Mouse (Mus musculus): ENCODE data around the gene Nepro. TPM values are rescaled to one million over a fixed set of nuclear protein-coding genes. Genes with fewer than 3 reads are reported as not detected.

Nepro gene
- polyA plus RNA-seq (2016; fragmentation: Nextera tagmentation; extraction: Ambion mirVana): 12.6 and 12.9 TPM in 2 replicates

DNA sequence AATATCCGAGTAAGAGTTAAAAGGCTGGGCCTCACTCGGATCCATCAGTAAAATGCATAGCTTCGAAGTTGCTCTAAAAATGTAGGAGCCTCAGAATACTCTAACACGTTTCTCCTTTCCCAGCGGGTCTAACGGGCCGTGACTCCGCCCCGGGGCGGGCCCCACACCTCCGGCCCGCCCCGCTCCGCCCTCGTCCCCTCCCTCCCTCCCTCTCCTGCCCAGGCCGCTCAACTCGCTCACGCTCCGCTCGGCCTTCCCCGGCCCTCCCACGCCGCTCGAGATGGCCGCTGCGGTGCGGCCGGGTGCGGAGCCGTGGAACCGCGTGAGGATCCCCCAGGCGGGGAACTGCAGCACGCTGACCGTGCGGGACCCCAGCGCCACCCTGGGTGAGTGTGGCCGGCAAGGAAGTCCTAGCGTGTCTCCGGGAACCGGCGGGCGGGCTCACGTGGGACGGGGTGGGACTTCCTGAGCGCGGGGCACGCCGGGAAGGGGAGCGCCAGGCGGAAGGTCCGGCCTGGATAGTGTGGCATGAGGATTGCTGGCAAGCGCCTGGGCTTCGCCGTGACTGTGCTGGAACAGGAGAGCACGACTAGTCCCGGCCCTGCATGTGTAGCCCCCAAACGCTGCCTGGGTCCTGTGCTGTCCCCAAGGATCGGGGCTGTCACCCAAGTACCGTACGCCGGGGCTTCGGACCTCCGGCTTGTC is at the start of gene Nepro:
Nepro (plus strand) TSS at position 219 of the 705 bp plus-strand sequence.
- Histone ChIP-seq H3K4me2 (replicated peaks) (peak within 1 kb of the TSS; percentile 71), H3K27me3 (no peaks in the 10 kb centered on the region), H3K27ac (peak within 1 kb of the TSS; percentile 92), H3K36me3 (peaks cover 19% of the 10 kb centered on the region), H3K9me3 (no peaks in the 10 kb centered on the region), H3K4me3 (peak within 1 kb of the TSS; percentile 81), H3K9ac (peak within 1 kb of the TSS; percentile 77), H3K4me1 (peaks cover 14% of the 10 kb centered on the region; the same call in 1 of the 2 replicates)
- ATAC-seq (ENCODE audit: insufficient number of reproducible peaks, insufficient read depth, low FRiP score, low TSS enrichment): peak; percentile 96
- WGBS: under 1% methylated on average over 61 of the region's 64 CpGs

GRCm38 (mm10) chr16:44676357-44676756 is 47.7 kb upstream of the Nepro start:
- H3K4me3 ChIP-seq: no peak overlapping the region
- no peaks in the 10 kb centered on the region for H3K27me3 ChIP-seq
- no peak for ATAC-seq (ENCODE audit: insufficient number of reproducible peaks, insufficient read depth, low FRiP score, low TSS enrichment)
- H3K27ac ChIP-seq: no peak overlapping the region
- no peaks in the 10 kb centered on the region for H3K36me3 ChIP-seq
- H3K4me2 ChIP-seq (replicated peaks): no peak overlapping the region
- H3K9ac ChIP-seq: no peak overlapping the region
- peaks cover 50% of the 10 kb centered on the region for H3K4me1 ChIP-seq
- 73% methylated on average over 2 of the region's 2 CpGs for WGBS
- no peaks in the 10 kb centered on the region for H3K9me3 ChIP-seq

GRCm38 (mm10) chr16:44679082-44679481 is 45.0 kb upstream of the Nepro start:
- no peaks in the 10 kb centered on the region for H3K27me3 ChIP-seq
- no peak overlapping the region for H3K9ac ChIP-seq
- no peak overlapping the region for H3K4me2 ChIP-seq (replicated peaks)
- H3K27ac ChIP-seq: peak overlapping the region; percentile 84; the same call in 1 of the 2 replicates
- peaks cover 8% of the 10 kb centered on the region; the same call in 1 of the 2 replicates for H3K9me3 ChIP-seq
- peaks cover 27% of the 10 kb centered on the region for H3K4me1 ChIP-seq
- 0 out of 2 replicates have a peak, but pooled peaks have one; percentile 19 for ATAC-seq (ENCODE audit: insufficient number of reproducible peaks, insufficient read depth, low FRiP score, low TSS enrichment)
- no peaks in the 10 kb centered on the region for H3K36me3 ChIP-seq
- 38% methylated on average over 8 of the region's 8 CpGs for WGBS
- no peak overlapping the region for H3K4me3 ChIP-seq

DNA sequence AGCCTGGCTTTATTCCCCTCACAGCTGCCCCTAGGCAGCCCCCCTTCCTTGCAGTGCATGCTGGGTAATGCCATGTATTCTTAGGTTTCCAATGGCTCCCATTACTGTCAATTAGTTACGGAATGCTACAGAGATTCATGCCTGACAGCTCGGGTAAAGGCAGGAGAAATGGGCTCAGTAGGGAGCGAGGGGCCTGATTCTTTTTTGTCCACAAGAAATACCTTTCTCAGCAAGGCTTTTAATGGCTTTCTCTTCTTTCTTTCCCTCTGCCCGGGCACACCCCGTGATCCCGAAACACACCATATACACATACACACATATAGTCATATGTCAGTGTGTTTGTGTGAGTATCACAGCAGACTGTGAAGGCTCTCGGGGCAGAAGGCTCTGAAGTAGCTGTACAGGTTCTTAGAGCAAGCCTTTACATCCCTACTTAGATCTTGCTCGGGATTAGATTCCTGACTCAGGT is 44.6 kb upstream of the Nepro start:
- H3K4me1 ChIP-seq: peaks cover 31% of the 10 kb centered on the region
- ATAC-seq (ENCODE audit: insufficient number of reproducible peaks, insufficient read depth, low FRiP score, low TSS enrichment): peak; percentile 74
- 30% methylated on average over 8 of the region's 8 CpGs for WGBS

DNA sequence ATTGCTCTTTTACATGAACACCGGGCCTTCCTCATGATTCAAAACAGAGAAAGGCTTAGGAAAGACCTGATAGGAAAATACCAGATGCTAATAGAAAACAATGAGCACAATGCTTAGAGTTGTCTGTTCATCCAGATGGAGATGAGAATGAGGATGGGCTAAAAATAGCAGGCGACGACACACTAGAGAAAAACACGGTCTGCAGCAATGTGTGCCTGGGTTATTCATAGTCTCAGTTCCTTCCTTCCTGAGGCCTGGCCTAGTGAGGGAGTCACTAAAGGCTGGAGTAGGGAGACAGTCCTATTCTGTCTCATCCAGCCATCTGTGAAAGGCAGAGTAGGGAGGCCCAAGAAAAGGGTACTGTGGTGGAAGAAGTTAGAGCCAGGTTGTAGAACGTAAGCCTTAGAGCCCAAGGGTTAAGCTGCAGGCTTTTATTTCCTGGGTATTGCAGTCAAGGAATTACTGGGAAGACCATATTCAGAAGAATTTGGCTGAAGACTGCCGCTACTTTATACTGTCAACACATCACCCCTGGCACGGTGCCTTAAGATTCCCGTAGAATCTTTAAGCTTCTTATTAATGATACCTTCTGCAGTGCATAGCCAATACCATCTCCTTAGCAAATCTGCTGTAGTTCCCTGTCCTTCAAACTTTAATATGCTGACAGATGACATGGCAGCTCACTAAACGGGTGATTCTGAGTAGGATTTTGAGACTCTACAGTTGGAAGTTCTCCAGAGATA is 43.2 kb upstream of the Nepro start:
- WGBS: 67% methylated on average over 9 of the region's 9 CpGs
- no peak overlapping the region for H3K4me2 ChIP-seq (replicated peaks)
- H3K27me3 ChIP-seq: no peaks in the 10 kb centered on the region
- peaks cover 8% of the 10 kb centered on the region; the same call in 1 of the 2 replicates for H3K9me3 ChIP-seq
- no peak overlapping the region for H3K4me3 ChIP-seq
- ATAC-seq (ENCODE audit: insufficient number of reproducible peaks, insufficient read depth, low FRiP score, low TSS enrichment): no peak
- peak overlapping the region; percentile 84; the same call in 1 of the 2 replicates for H3K27ac ChIP-seq
- no peak overlapping the region for H3K9ac ChIP-seq
- H3K36me3 ChIP-seq: no peaks in the 10 kb centered on the region
- H3K4me1 ChIP-seq: peaks cover 37% of the 10 kb centered on the region

More for the DNA sequence above, 44.6 kb upstream of the Nepro start:
- Histone ChIP-seq H3K4me2 (replicated peaks) (peak overlapping the region; percentile 16), H3K9me3 (peaks cover 8% of the 10 kb centered on the region; the same call in 1 of the 2 replicates), H3K27me3 (no peaks in the 10 kb centered on the region), H3K27ac (peak overlapping the region; percentile 84), H3K4me3 (no peak overlapping the region), H3K36me3 (no peaks in the 10 kb centered on the region), H3K9ac (no peak overlapping the region)

DNA sequence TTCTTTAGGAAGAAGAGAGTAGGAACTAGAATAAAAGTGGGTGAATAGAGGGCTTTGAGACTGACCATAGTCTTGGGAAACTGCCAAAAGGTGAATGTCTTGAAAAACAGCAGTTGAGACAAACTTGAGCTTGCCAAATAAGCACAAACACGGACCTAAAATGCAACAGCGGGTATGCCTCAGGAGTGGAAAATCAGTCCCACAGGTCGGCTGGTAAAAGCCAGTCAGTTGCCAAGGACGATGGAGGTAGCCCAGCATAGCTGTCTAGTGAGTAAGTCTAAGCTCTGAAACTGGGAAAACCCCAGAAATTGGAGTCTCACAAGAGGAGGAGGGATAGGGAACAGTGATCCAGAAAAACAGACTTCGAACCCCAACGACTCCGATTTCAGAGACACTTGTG is 39.5 kb upstream of the Nepro start:
- H3K9ac ChIP-seq: no peak overlapping the region
- WGBS: 80% methylated on average over 7 of the region's 7 CpGs
- peaks cover 52% of the 10 kb centered on the region for H3K4me1 ChIP-seq
- ATAC-seq (ENCODE audit: insufficient number of reproducible peaks, insufficient read depth, low FRiP score, low TSS enrichment): no peak
- 0 out of 2 replicates have a peak overlapping the region, but pooled peaks have one; percentile 36 for H3K27ac ChIP-seq
- no peaks in the 10 kb centered on the region for H3K36me3 ChIP-seq
- no peak overlapping the region for H3K4me3 ChIP-seq
- no peak overlapping the region for H3K4me2 ChIP-seq (replicated peaks)
- no peaks in the 10 kb centered on the region for H3K27me3 ChIP-seq
- peaks cover 8% of the 10 kb centered on the region; the same call in 1 of the 2 replicates for H3K9me3 ChIP-seq

DNA sequence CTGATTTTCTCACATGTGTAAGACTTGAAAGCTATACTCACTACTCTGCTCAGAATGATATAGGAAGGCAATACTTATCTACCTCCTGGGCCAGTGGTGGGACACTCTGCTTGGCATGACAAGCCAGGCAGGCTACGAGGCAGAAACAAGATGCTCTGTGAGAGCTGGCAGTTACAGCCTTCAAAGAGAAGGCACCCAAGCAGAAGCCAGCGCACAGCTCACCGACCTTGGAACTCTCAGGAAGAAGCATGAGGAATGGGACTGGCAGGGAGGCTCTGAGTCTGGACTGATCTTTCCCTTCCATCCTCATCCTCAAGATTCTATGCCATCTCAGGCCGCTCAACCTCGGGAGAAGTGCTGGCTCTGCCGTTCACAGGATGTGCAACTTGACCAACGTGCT is 38.7 kb upstream of the Nepro start:
- Histone ChIP-seq H3K4me1 (peaks cover 44% of the 10 kb centered on the region), H3K27me3 (no peaks in the 10 kb centered on the region), H3K9me3 (peaks cover 8% of the 10 kb centered on the region; the same call in 1 of the 2 replicates), H3K27ac (no peak overlapping the region), H3K4me2 (replicated peaks) (no peak overlapping the region), H3K9ac (no peak overlapping the region), H3K4me3 (no peak overlapping the region), H3K36me3 (no peaks in the 10 kb centered on the region)
- WGBS: 73% methylated on average over 7 of the region's 7 CpGs
- no peak for ATAC-seq (ENCODE audit: insufficient number of reproducible peaks, insufficient read depth, low FRiP score, low TSS enrichment)

GRCm38 (mm10) chr16:44686991-44687718 is 36.9 kb upstream of the Nepro start:
- H3K27ac ChIP-seq: peak overlapping the region; percentile 94
- 0 out of 2 replicates have a peak overlapping the region, but pooled peaks have one; percentile 6 for H3K4me3 ChIP-seq
- H3K9me3 ChIP-seq: peaks cover 5% of the 10 kb centered on the region; the same call in 1 of the 2 replicates
- ATAC-seq (ENCODE audit: insufficient number of reproducible peaks, insufficient read depth, low FRiP score, low TSS enrichment): peak; percentile 89
- peak overlapping the region; percentile 41 for H3K4me2 ChIP-seq (replicated peaks)
- H3K36me3 ChIP-seq: no peaks in the 10 kb centered on the region
- 39% methylated on average over 20 of the region's 20 CpGs for WGBS
- H3K4me1 ChIP-seq: peaks cover 45% of the 10 kb centered on the region
- no peak overlapping the region for H3K9ac ChIP-seq
- H3K27me3 ChIP-seq: no peaks in the 10 kb centered on the region

GRCm38 (mm10) chr16:44687719-44688420 is 36.2 kb upstream of the Nepro start:
- ATAC-seq (ENCODE audit: insufficient number of reproducible peaks, insufficient read depth, low FRiP score, low TSS enrichment): no peak; the same call in 1 of the 2 replicates
- Histone ChIP-seq H3K27ac (peak overlapping the region; percentile 94), H3K36me3 (no peaks in the 10 kb centered on the region), H3K9ac (no peak overlapping the region), H3K4me3 (0 out of 2 replicates have a peak overlapping the region, but pooled peaks have one; percentile 6), H3K27me3 (no peaks in the 10 kb centered on the region), H3K9me3 (no peaks in the 10 kb centered on the region), H3K4me2 (replicated peaks) (peak overlapping the region; percentile 41), H3K4me1 (peaks cover 45% of the 10 kb centered on the region)
- WGBS: 4% methylated on average over 17 of the region's 18 CpGs

DNA sequence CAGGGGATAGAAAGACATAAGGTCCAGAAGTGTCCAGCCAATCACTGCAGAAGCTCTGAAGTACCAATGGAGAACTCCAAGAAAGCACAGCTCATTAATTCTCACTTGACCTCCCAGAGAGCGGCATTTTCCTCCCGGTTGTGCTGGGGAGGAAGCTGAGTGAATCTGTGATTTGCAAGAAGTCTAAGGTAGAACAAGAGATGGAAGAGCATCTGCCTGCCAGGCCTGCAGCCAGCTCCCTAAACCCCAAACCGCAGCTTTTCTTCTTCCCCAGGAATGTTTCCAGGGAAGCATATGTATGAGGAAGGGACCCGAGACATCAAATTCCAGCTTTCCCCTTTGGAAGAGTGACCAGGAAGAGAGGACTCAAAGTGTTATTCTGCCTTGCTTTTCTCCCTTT is 35.6 kb upstream of the Nepro start:
- Histone ChIP-seq H3K4me1 (peaks cover 45% of the 10 kb centered on the region), H3K27me3 (no peaks in the 10 kb centered on the region), H3K4me3 (no peak overlapping the region), H3K9me3 (no peaks in the 10 kb centered on the region), H3K36me3 (no peaks in the 10 kb centered on the region), H3K9ac (no peak overlapping the region), H3K4me2 (replicated peaks) (peak overlapping the region; percentile 41; the same call in 1 of the 2 replicates), H3K27ac (peak overlapping the region; percentile 94)
- ATAC-seq (ENCODE audit: insufficient number of reproducible peaks, insufficient read depth, low FRiP score, low TSS enrichment): no peak
- 7% methylated on average over 4 of the region's 4 CpGs for WGBS

Measured in embryonic facial prominence, embryonic 12.5 days (tissue).